Mouse (Mus musculus): ENCODE measurements around the gene Hist2h3c2. TPM values are rescaled to one million over a fixed set of nuclear protein-coding genes. Genes with fewer than 3 reads are reported as not detected.

Gene Hist2h3c2
- polyA plus RNA-seq, 1 experiment, result 66.4 TPM

GRCm38 (mm10) chr3:96234914-96235313, 4.0 kb downstream of the Hist2h3c2 start:
- DNase-seq (ENCODE audit: low read depth in 1 of 2, low spot score in 2 of 2), result no peak
- no peaks in the 10 kb centered on the region for H3K36me3 ChIP-seq (ENCODE audit: control insufficient read depth, insufficient read depth, low read length)
- no peak overlapping the region for H3K4me3 ChIP-seq (ENCODE audit: extremely low read depth, insufficient read depth, insufficient read length)
- H3K27me3 ChIP-seq (ENCODE audit: control insufficient read depth, insufficient read depth, low read length), result no peaks in the 10 kb centered on the region
- TF ChIP-seq CTCF (IDR thresholded peaks at IDR 0.05; ENCODE audit: extremely low read depth, insufficient read depth, insufficient read length, insufficient replicate concordance) (no peak), POLR2A (IDR thresholded peaks at IDR 0.05; ENCODE audit: low read depth, low read length) (no peak)
- no peaks in the 10 kb centered on the region for H3K4me1 ChIP-seq (ENCODE audit: control insufficient read depth, insufficient read depth, insufficient read length)
- H3K27ac ChIP-seq (ENCODE audit: insufficient read depth, low read length), result no peak overlapping the region
- WGBS, result 78% methylated on average over 2 of the region's 2 CpGs

DNA sequence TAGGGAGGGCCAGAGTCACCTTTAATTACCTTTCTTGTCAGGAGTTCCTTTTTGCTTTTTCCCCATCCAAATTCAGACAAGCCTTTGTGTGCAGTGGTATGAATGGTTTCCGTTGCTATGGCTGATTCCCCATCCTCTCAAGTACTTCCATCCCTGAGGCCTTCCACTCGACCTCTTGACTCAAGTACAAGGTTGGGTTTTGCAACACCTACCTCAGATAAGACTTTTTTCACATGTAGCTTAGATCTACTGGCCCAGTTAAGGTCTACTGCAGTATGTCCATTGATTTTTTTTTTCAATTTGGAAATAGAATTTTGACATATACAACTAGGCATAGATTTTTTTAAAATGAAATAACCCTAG, 7.2 kb downstream of the Hist2h3c2 start:
- no peaks in the 10 kb centered on the region for H3K4me1 ChIP-seq (ENCODE audit: control insufficient read depth, insufficient read depth, insufficient read length)
- H3K27me3 ChIP-seq (ENCODE audit: control insufficient read depth, insufficient read depth, low read length), result no peaks in the 10 kb centered on the region
- DNase-seq (ENCODE audit: low read depth in 1 of 2, low spot score in 2 of 2), result no peak
- TF ChIP-seq CTCF (IDR thresholded peaks at IDR 0.05; ENCODE audit: extremely low read depth, insufficient read depth, insufficient read length, insufficient replicate concordance) (no peak), POLR2A (IDR thresholded peaks at IDR 0.05; ENCODE audit: low read depth, low read length) (no peak)
- H3K4me3 ChIP-seq (ENCODE audit: extremely low read depth, insufficient read depth, insufficient read length), result no peak overlapping the region
- 79% methylated on average over 2 of the region's 2 CpGs for WGBS
- H3K27ac ChIP-seq (ENCODE audit: insufficient read depth, low read length), result no peak overlapping the region
- H3K36me3 ChIP-seq (ENCODE audit: control insufficient read depth, insufficient read depth, low read length), result no peaks in the 10 kb centered on the region

GRCm38 (mm10) chr3:96230910-96231757, 7.8 kb downstream of the Hist2h3c2 start:
- Histone ChIP-seq H3K4me1 (ENCODE audit: control insufficient read depth, insufficient read depth, insufficient read length) (no peaks in the 10 kb centered on the region), H3K27me3 (ENCODE audit: control insufficient read depth, insufficient read depth, low read length) (no peaks in the 10 kb centered on the region)
- WGBS, result 76% methylated on average over 4 of the region's 4 CpGs

GRCm38 (mm10) chr3:96230404-96230803, 8.5 kb downstream of the Hist2h3c2 start:
- no peak for DNase-seq (ENCODE audit: low read depth in 1 of 2, low spot score in 2 of 2)
- H3K4me1 ChIP-seq (ENCODE audit: control insufficient read depth, insufficient read depth, insufficient read length), result no peaks in the 10 kb centered on the region
- no peaks in the 10 kb centered on the region for H3K36me3 ChIP-seq (ENCODE audit: control insufficient read depth, insufficient read depth, low read length)
- no peaks in the 10 kb centered on the region for H3K27me3 ChIP-seq (ENCODE audit: control insufficient read depth, insufficient read depth, low read length)
- no peak for TF ChIP-seq POLR2A (IDR thresholded peaks at IDR 0.05; ENCODE audit: low read depth, low read length)
- no peak for TF ChIP-seq CTCF (IDR thresholded peaks at IDR 0.05; ENCODE audit: extremely low read depth, insufficient read depth, insufficient read length, insufficient replicate concordance)
- H3K27ac ChIP-seq (ENCODE audit: insufficient read depth, low read length), result no peak overlapping the region
- H3K4me3 ChIP-seq (ENCODE audit: extremely low read depth, insufficient read depth, insufficient read length), result no peak overlapping the region
- 49% methylated on average over 2 of the region's 2 CpGs for WGBS

More at GRCm38 (mm10) chr3:96230910-96231757, 7.8 kb downstream of the Hist2h3c2 start:
- Histone ChIP-seq H3K4me3 (ENCODE audit: extremely low read depth, insufficient read depth, insufficient read length) (no peak overlapping the region), H3K27ac (ENCODE audit: insufficient read depth, low read length) (no peak overlapping the region), H3K36me3 (ENCODE audit: control insufficient read depth, insufficient read depth, low read length) (no peaks in the 10 kb centered on the region)
- TF ChIP-seq POLR2A (IDR thresholded peaks at IDR 0.05; ENCODE audit: low read depth, low read length), result no peak
- TF ChIP-seq CTCF (IDR thresholded peaks at IDR 0.05; ENCODE audit: extremely low read depth, insufficient read depth, insufficient read length, insufficient replicate concordance), result no peak
- no peak for DNase-seq (ENCODE audit: low read depth in 1 of 2, low spot score in 2 of 2)

- no peak overlapping the region for H3K27ac ChIP-seq (ENCODE audit: insufficient read depth, low read length)
These were observed 10.1 kb downstream of the Hist2h3c2 start for GRCm38 (mm10) chr3:96228828-96229227.

DNA sequence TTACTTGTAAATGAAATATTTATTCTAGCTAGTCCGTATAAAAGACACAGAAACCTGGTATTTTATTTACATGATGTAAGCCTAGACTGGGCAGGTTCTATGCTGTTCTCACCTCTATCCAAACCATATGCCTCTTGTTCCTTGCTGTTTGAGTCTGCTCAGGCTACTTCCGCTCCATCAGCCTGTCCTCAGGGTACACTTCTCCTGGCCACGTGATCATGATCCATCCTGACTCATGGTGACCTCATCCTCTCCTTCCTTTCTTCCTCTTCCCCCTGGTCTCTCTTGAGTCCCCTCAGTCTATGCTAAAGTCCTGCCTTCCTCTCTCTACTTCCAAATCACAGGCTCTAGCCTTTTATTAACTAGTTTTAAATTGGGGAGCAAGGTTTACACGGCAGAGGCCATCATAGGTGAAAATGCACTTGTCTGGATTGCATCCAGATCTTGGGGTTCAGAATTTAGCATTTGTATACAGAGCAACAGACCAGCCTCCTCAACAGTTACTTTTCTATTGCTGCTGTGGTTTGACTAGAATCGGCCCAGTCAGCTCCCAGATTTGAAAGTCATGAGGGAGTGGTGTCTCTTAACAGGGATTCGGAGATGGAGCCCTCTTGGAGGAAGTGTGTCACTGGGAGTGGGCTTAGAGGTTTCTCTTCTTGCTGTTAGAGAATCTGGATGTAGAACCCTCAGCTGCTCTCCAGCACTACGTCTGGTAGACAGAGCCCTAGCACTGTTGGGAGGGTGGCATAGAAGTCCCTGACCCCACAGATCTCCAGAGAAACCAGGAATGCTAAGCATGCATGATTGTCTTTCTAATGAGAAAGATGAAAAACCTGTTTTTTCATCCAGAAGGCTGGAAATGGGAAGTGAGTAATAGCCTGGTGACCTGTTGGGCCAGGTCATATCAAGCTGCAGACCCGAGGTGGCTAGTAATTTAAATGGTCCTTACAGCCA, 12.0 kb downstream of the Hist2h3c2 start:
- no peaks in the 10 kb centered on the region for H3K36me3 ChIP-seq (ENCODE audit: control insufficient read depth, insufficient read depth, low read length)
- no peak for TF ChIP-seq POLR2A (IDR thresholded peaks at IDR 0.05; ENCODE audit: low read depth, low read length)
- no peak for TF ChIP-seq CTCF (IDR thresholded peaks at IDR 0.05; ENCODE audit: extremely low read depth, insufficient read depth, insufficient read length, insufficient replicate concordance)
- no peak for DNase-seq (ENCODE audit: low read depth in 1 of 2, low spot score in 2 of 2)
- peaks cover 6% of the 10 kb centered on the region for H3K4me1 ChIP-seq (ENCODE audit: control insufficient read depth, insufficient read depth, insufficient read length)
- no peak overlapping the region for H3K27ac ChIP-seq (ENCODE audit: insufficient read depth, low read length)
- H3K4me3 ChIP-seq (ENCODE audit: extremely low read depth, insufficient read depth, insufficient read length), result no peak overlapping the region
- H3K27me3 ChIP-seq (ENCODE audit: control insufficient read depth, insufficient read depth, low read length), result no peaks in the 10 kb centered on the region
- WGBS, result 76% methylated on average over 8 of the region's 8 CpGs

More at GRCm38 (mm10) chr3:96228828-96229227, 10.1 kb downstream of the Hist2h3c2 start:
- DNase-seq (ENCODE audit: low read depth in 1 of 2, low spot score in 2 of 2), result no peak
- 82% methylated on average over 2 of the region's 2 CpGs for WGBS
- Histone ChIP-seq H3K27me3 (ENCODE audit: control insufficient read depth, insufficient read depth, low read length) (no peaks in the 10 kb centered on the region), H3K4me3 (ENCODE audit: extremely low read depth, insufficient read depth, insufficient read length) (no peak overlapping the region), H3K4me1 (ENCODE audit: control insufficient read depth, insufficient read depth, insufficient read length) (no peaks in the 10 kb centered on the region), H3K36me3 (ENCODE audit: control insufficient read depth, insufficient read depth, low read length) (no peaks in the 10 kb centered on the region)
- no peak for TF ChIP-seq POLR2A (IDR thresholded peaks at IDR 0.05; ENCODE audit: low read depth, low read length)
- no peak for TF ChIP-seq CTCF (IDR thresholded peaks at IDR 0.05; ENCODE audit: extremely low read depth, insufficient read depth, insufficient read length, insufficient replicate concordance)
